Mouse (Mus musculus): ENCODE measurements around the gene Itsn1.

DNA sequence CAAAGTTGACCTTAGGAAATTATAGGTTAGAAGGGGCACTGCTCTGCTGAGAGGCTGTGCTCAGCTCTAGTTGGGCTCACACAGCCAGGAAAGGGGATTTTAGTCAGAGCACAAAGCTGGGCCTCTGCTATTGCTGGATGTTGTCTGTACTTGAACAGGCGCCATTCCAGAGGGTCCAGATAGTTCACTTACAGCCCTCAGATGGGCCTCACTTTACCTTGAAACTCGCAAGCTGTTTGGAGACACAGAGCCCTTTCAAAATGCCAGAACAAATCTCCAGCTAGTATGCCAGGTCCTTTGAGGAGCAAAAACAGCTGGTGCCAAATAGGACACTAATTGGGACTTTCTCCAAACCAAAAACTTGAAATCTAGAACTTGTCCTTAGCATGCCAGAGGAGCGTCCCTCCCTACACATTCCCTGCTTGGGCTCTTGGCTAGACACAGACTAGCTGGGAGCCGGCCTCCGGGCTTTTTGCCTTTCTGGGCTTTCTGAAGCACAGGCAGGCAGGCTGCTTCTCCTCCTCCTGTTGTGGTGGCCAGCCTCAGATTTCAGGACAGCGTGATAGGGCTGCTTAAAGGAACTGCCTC, 132.8 kb downstream of the Itsn1 start:
- TF ChIP-seq CTCF (IDR thresholded peaks at IDR 0.05; ENCODE audit: control insufficient read depth, insufficient read depth, insufficient read length) (no peak), USF1 (IDR thresholded peaks at IDR 0.05; ENCODE audit: low read depth) (no peak), MYOD1 (IDR thresholded peaks at IDR 0.05; ENCODE audit: control insufficient read depth, insufficient read length, low read depth) (peak; percentile 43), MAX (IDR thresholded peaks at IDR 0.05) (no peak), CEBPB (IDR thresholded peaks at IDR 0.05; ENCODE audit: low read depth) (no peak), MYOG (IDR thresholded peaks at IDR 0.05; ENCODE audit: control insufficient read depth, extremely low read depth, insufficient read length) (no peak)
